Mouse (Mus musculus): ENCODE measurements around the gene Spin1. TPM values are rescaled to one million over a fixed set of nuclear protein-coding genes. Genes with fewer than 3 reads are reported as not detected.
A peak's percentile ranks its signal among the peaks of the same experiment; 100 is the strongest.
"Not testable (repeated sequence)": the region's sequence is repeated elsewhere in the genome, so short reads cannot be mapped to it uniquely, and the experiment has no call there.

Spin1 gene
- polyA plus RNA-seq, 1 experiment from 2014 or later, result 58.1 TPM

GRCm38 (mm10) chr13:51105861-51106655 lies 5.4 kb downstream of the Spin1 start:
- Histone ChIP-seq H3K27ac (replicated peaks in 1 of 2; ENCODE audit: control insufficient read depth in 1 of 2, insufficient read depth in 1 of 2, low read depth in 2 of 2, low read length in 2 of 2) (no peak overlapping the region), H3K4me3 (ENCODE audit: control insufficient read depth in 1 of 2, insufficient read depth in 1 of 2, low read depth in 1 of 2, low read length in 2 of 2) (no peak overlapping the region), H3K36me3 (ENCODE audit: control insufficient read depth, insufficient read depth, low read length) (no peaks in the 10 kb centered on the region), H3K27me3 (ENCODE audit: control insufficient read depth, insufficient read depth, low read length) (no peaks in the 10 kb centered on the region), H3K9me3 (ENCODE audit: control insufficient read depth, low read length) (peaks cover 10% of the 10 kb centered on the region; the same call in 1 of the 2 replicates), H3K4me2 (ENCODE audit: low read length) (no peak overlapping the region), H3K4me1 (ENCODE audit: control insufficient read depth in 2 of 2, insufficient read depth in 2 of 2, low read length in 2 of 2) (peaks cover 7 to 8% of the 10 kb centered on the region in 2 experiments; a peak in 3 of 4 replicates), H3K9ac (ENCODE audit: low read length) (no peak overlapping the region)
- no peak for ATAC-seq (ENCODE audit: insufficient number of reproducible peaks, insufficient read depth, low FRiP score, low read depth)
- WGBS, result over 99% methylated on average over 3 of the region's 3 CpGs

GRCm38 (mm10) chr13:51106816-51107215 lies 6.1 kb downstream of the Spin1 start:
- no peaks in the 10 kb centered on the region for H3K36me3 ChIP-seq (ENCODE audit: control insufficient read depth, insufficient read depth, low read length)
- no peak overlapping the region for H3K9ac ChIP-seq (ENCODE audit: low read length)
- 85% methylated on average over 4 of the region's 4 CpGs for WGBS
- H3K4me1 ChIP-seq (ENCODE audit: control insufficient read depth in 2 of 2, insufficient read depth in 2 of 2, low read length in 2 of 2), result peaks cover 7 to 8% of the 10 kb centered on the region in 2 experiments; a peak in 3 of 4 replicates
- H3K27me3 ChIP-seq (ENCODE audit: control insufficient read depth, insufficient read depth, low read length), result no peaks in the 10 kb centered on the region
- no peak overlapping the region for H3K4me3 ChIP-seq (ENCODE audit: control insufficient read depth in 1 of 2, insufficient read depth in 1 of 2, low read depth in 1 of 2, low read length in 2 of 2)
- H3K9me3 ChIP-seq (ENCODE audit: control insufficient read depth, low read length), result peaks cover 10% of the 10 kb centered on the region; the same call in 1 of the 2 replicates
- no peak overlapping the region for H3K27ac ChIP-seq (replicated peaks in 1 of 2; ENCODE audit: control insufficient read depth in 1 of 2, insufficient read depth in 1 of 2, low read depth in 2 of 2, low read length in 2 of 2)
- ATAC-seq (ENCODE audit: insufficient number of reproducible peaks, insufficient read depth, low FRiP score, low read depth), result no peak
- H3K4me2 ChIP-seq (ENCODE audit: low read length), result no peak overlapping the region

GRCm38 (mm10) chr13:51109517-51109916 lies 8.8 kb downstream of the Spin1 start:
- Histone ChIP-seq H3K4me1 (ENCODE audit: control insufficient read depth in 2 of 2, insufficient read depth in 2 of 2, low read length in 2 of 2) (peaks cover 0 to 9% of the 10 kb centered on the region in 2 experiments; a peak in 2 of 4 replicates), H3K4me3 (ENCODE audit: control insufficient read depth in 1 of 2, insufficient read depth in 1 of 2, low read depth in 1 of 2, low read length in 2 of 2) (no peak overlapping the region), H3K4me2 (ENCODE audit: low read length) (no peak overlapping the region), H3K9me3 (ENCODE audit: control insufficient read depth, low read length) (0 out of 2 replicates have a peak, but pooled peaks cover 7% of the 10 kb centered on the region), H3K27me3 (ENCODE audit: control insufficient read depth, insufficient read depth, low read length) (no peaks in the 10 kb centered on the region), H3K9ac (ENCODE audit: low read length) (no peak overlapping the region), H3K27ac (replicated peaks in 1 of 2; ENCODE audit: control insufficient read depth in 1 of 2, insufficient read depth in 1 of 2, low read depth in 2 of 2, low read length in 2 of 2) (no peak overlapping the region), H3K36me3 (ENCODE audit: control insufficient read depth, insufficient read depth, low read length) (no peaks in the 10 kb centered on the region)
- no peak for ATAC-seq (ENCODE audit: insufficient number of reproducible peaks, insufficient read depth, low FRiP score, low read depth)
- WGBS, result 99% methylated on average over 2 of the region's 2 CpGs

- 7% methylated on average over 4 of the region's 4 CpGs for WGBS
- H3K27ac ChIP-seq (replicated peaks in 1 of 2; ENCODE audit: control insufficient read depth in 1 of 2, insufficient read depth in 1 of 2, low read depth in 2 of 2, low read length in 2 of 2), result peak overlapping the region; percentile 42 to 44; a peak in 3 of 4 replicates
- H3K4me2 ChIP-seq (ENCODE audit: low read length); H3K4me3 ChIP-seq (ENCODE audit: control insufficient read depth in 1 of 2, insufficient read depth in 1 of 2, low read depth in 1 of 2, low read length in 2 of 2); H3K9ac ChIP-seq (ENCODE audit: low read length); H3K36me3 ChIP-seq (ENCODE audit: control insufficient read depth, insufficient read depth, low read length); ATAC-seq (ENCODE audit: insufficient number of reproducible peaks, insufficient read depth, low FRiP score, low read depth); H3K27me3 ChIP-seq (ENCODE audit: control insufficient read depth, insufficient read depth, low read length); H3K9me3 ChIP-seq (ENCODE audit: control insufficient read depth, low read length): not testable (repeated sequence)
- H3K4me1 ChIP-seq (ENCODE audit: control insufficient read depth in 2 of 2, insufficient read depth in 2 of 2, low read length in 2 of 2), result peaks cover under 1 to 37% of the 10 kb centered on the region in 2 experiments
Measured at GRCm38 (mm10) chr13:51114398-51114797, 13.7 kb downstream of the Spin1 start.

GRCm38 (mm10) chr13:51115762-51116161 lies 15.1 kb downstream of the Spin1 start:
- H3K4me3 ChIP-seq (ENCODE audit: control insufficient read depth in 1 of 2, insufficient read depth in 1 of 2, low read depth in 1 of 2, low read length in 2 of 2), result no peak overlapping the region
- H3K27ac ChIP-seq (replicated peaks in 1 of 2; ENCODE audit: control insufficient read depth in 1 of 2, insufficient read depth in 1 of 2, low read depth in 2 of 2, low read length in 2 of 2), result no peak overlapping the region
- H3K27me3 ChIP-seq (ENCODE audit: control insufficient read depth, insufficient read depth, low read length), result no peaks in the 10 kb centered on the region
- ATAC-seq (ENCODE audit: insufficient number of reproducible peaks, insufficient read depth, low FRiP score, low read depth), result no peak
- H3K4me2 ChIP-seq (ENCODE audit: low read length), result no peak overlapping the region
- peaks cover 6 to 50% of the 10 kb centered on the region in 2 experiments for H3K4me1 ChIP-seq (ENCODE audit: control insufficient read depth in 2 of 2, insufficient read depth in 2 of 2, low read length in 2 of 2)
- H3K9me3 ChIP-seq (ENCODE audit: control insufficient read depth, low read length), result no peaks in the 10 kb centered on the region
- H3K9ac ChIP-seq (ENCODE audit: low read length), result no peak overlapping the region
- 73% methylated on average over 3 of the region's 3 CpGs for WGBS
- no peaks in the 10 kb centered on the region for H3K36me3 ChIP-seq (ENCODE audit: control insufficient read depth, insufficient read depth, low read length)

GRCm38 (mm10) chr13:51120734-51121133 lies 20.1 kb downstream of the Spin1 start:
- no peaks in the 10 kb centered on the region for H3K27me3 ChIP-seq (ENCODE audit: control insufficient read depth, insufficient read depth, low read length)
- peak overlapping the region; percentile 43 for H3K4me2 ChIP-seq (ENCODE audit: low read length)
- H3K9ac ChIP-seq (ENCODE audit: low read length), result no peak overlapping the region
- peaks cover 13 to 72% of the 10 kb centered on the region in 2 experiments for H3K4me1 ChIP-seq (ENCODE audit: control insufficient read depth in 2 of 2, insufficient read depth in 2 of 2, low read length in 2 of 2)
- no peaks in the 10 kb centered on the region for H3K9me3 ChIP-seq (ENCODE audit: control insufficient read depth, low read length)
- peak overlapping the region; percentile 50 to 58 for H3K27ac ChIP-seq (replicated peaks in 1 of 2; ENCODE audit: control insufficient read depth in 1 of 2, insufficient read depth in 1 of 2, low read depth in 2 of 2, low read length in 2 of 2)
- H3K36me3 ChIP-seq (ENCODE audit: control insufficient read depth, insufficient read depth, low read length), result no peaks in the 10 kb centered on the region
- ATAC-seq (ENCODE audit: insufficient number of reproducible peaks, insufficient read depth, low FRiP score, low read depth), result no peak
- 5% methylated on average over 4 of the region's 4 CpGs for WGBS
- no peak overlapping the region for H3K4me3 ChIP-seq (ENCODE audit: control insufficient read depth in 1 of 2, insufficient read depth in 1 of 2, low read depth in 1 of 2, low read length in 2 of 2)

- 0% methylated on average over 1 of the region's 1 CpGs for whole genome bisulfite sequencing
Measured at GRCm38 (mm10) chr13:51121966-51122365, 21.3 kb downstream of the Spin1 start.

More at GRCm38 (mm10) chr13:51121966-51122365, 21.3 kb downstream of the Spin1 start:
- H3K4me2 ChIP-seq (ENCODE audit: low read length), result no peak overlapping the region
- H3K27me3 ChIP-seq (ENCODE audit: control insufficient read depth, insufficient read depth, low read length), result no peaks in the 10 kb centered on the region
- no peaks in the 10 kb centered on the region for H3K36me3 ChIP-seq (ENCODE audit: control insufficient read depth, insufficient read depth, low read length)
- no peak overlapping the region for H3K9ac ChIP-seq (ENCODE audit: low read length)
- H3K4me3 ChIP-seq (ENCODE audit: control insufficient read depth in 1 of 2, insufficient read depth in 1 of 2, low read depth in 1 of 2, low read length in 2 of 2), result no peak overlapping the region
- ATAC-seq (ENCODE audit: insufficient number of reproducible peaks, insufficient read depth, low FRiP score, low read depth), result no peak
- H3K9me3 ChIP-seq (ENCODE audit: control insufficient read depth, low read length), result no peaks in the 10 kb centered on the region
- peaks cover 14 to 81% of the 10 kb centered on the region in 2 experiments for H3K4me1 ChIP-seq (ENCODE audit: control insufficient read depth in 2 of 2, insufficient read depth in 2 of 2, low read length in 2 of 2)
- 0 out of 4 replicates have a peak overlapping the region, but pooled peaks of 1 of the 2 experiments have one; percentile 7 for H3K27ac ChIP-seq (replicated peaks in 1 of 2; ENCODE audit: control insufficient read depth in 1 of 2, insufficient read depth in 1 of 2, low read depth in 2 of 2, low read length in 2 of 2)

Measured in heart, embryonic 14.5 days (tissue).